Mouse (Mus musculus) c-Kit-positive CD71-positive TER-119-negative erythroid progenitor cells, embryonic 14.5 days (primary cell): ENCODE data around the gene Gm13694.

Experiments used
- DNase-seq: peaks from one replicate; pipeline ENCODE4 v3.0.0-alpha.2; 2013; ENCODE audit warnings: low read depth

Gene Gm13694

GRCm38 (mm10) chr2:84025217-84025616 lies 46.5 kb downstream of the Gm13694 start:
- no peak for DNase-seq
